Mouse (Mus musculus): Measurements from ENCODE around the gene Ncor2. TPM values are rescaled to one million over a fixed set of nuclear protein-coding genes. Genes with fewer than 3 reads are reported as not detected.

The Ncor2 gene
- polyA plus RNA-seq, 1 experiment from 2014 or later, result 11.1 TPM

- Histone ChIP-seq H3K4me1 (replicated peaks; ENCODE audit: control insufficient read depth, insufficient read depth) (peaks cover 7% of the 10 kb centered on the region; the same call in 1 of the 2 replicates), H3K27me3 (ENCODE audit: control insufficient read depth, insufficient read depth, low read length) (no peaks in the 10 kb centered on the region), H3K9ac (ENCODE audit: low read length) (peak overlapping the region; percentile 93), H3K27ac (replicated peaks) (peak overlapping the region; percentile 97), H3K36me3 (ENCODE audit: control insufficient read depth, insufficient read depth, low read length) (no peaks in the 10 kb centered on the region), H3K4me2 (replicated peaks; ENCODE audit: low read depth) (peak overlapping the region; percentile 93), H3K9me3 (ENCODE audit: control insufficient read depth, low read length) (no peaks in the 10 kb centered on the region), H3K4me3 (ENCODE audit: low read depth, low read length) (peak overlapping the region; percentile 82)
- DNase-seq (ENCODE audit: low spot score) (no peak), ATAC-seq (ENCODE audit: low FRiP score, low TSS enrichment) (peak; percentile 30; the same call in 1 of the 2 replicates)
- WGBS, result 4% methylated on average over 21 of the region's 25 CpGs
- TF ChIP-seq EP300 (optimal IDR thresholded peaks at IDR 0.05) (peak; percentile 75), CTCF (IDR thresholded peaks at IDR 0.05; ENCODE audit: low read depth) (no peak)
These were observed 963 bp upstream of the Ncor2 start for GRCm38 (mm10) chr5:125179735-125180629.

DNA sequence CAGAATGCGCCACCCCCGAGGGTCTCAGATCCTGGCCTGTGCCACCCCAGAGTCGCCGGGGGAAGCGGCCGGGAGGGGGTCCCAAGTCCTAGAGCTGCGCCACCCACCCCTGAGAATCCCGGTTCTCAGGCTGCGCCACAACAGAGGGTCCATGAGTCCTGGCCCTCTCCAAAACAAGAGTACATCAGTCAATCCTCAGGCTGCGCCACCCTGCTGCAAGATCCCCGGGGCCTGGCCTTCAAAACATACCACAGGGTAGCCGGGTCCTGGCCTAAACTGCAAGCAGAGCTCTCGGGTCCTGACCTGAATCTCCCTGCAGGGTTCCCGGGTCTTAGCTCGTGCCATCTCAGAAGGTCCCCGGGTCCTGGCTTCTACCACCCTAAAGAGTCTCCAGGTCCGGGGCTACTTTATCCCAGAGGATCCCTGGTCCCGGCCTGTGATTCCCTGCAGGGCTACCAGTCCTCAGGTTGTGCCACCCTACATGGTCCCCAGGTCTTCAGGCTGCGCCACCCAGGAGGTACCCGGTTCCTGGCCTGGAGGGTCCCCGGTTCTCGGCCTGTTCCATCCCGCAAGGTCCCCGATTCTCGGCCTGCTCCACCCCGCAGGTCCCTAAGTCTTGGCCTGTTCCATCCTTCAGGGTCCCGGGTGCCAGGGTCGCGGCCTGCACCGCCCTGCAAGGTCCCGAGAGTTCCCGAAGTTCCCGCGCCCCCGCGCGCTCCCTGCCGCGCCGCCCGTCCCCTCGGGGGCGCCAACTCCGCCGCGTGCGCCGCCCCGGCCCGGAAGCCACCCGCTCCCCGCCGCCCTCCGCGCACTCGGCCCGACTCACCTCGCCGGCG is 630 bp downstream of the Ncor2 start:
- peak; percentile 28 for ATAC-seq (ENCODE audit: low FRiP score, low TSS enrichment)
- Histone ChIP-seq H3K4me2 (replicated peaks; ENCODE audit: low read depth) (peak overlapping the region; percentile 93), H3K4me3 (ENCODE audit: low read depth, low read length) (peak overlapping the region; percentile 82), H3K9ac (ENCODE audit: low read length) (peak overlapping the region; percentile 93), H3K9me3 (ENCODE audit: control insufficient read depth, low read length) (no peaks in the 10 kb centered on the region), H3K27me3 (ENCODE audit: control insufficient read depth, insufficient read depth, low read length) (no peaks in the 10 kb centered on the region), H3K27ac (replicated peaks) (peak overlapping the region; percentile 96), H3K36me3 (ENCODE audit: control insufficient read depth, insufficient read depth, low read length) (no peaks in the 10 kb centered on the region), H3K4me1 (replicated peaks; ENCODE audit: control insufficient read depth, insufficient read depth) (peaks cover 8% of the 10 kb centered on the region)
- TF ChIP-seq CTCF (IDR thresholded peaks at IDR 0.05; ENCODE audit: low read depth) (no peak), EP300 (optimal IDR thresholded peaks at IDR 0.05) (no peak)
- peak; percentile 71 for DNase-seq (ENCODE audit: low spot score)
- under 1% methylated on average over 44 of the region's 60 CpGs for WGBS

DNA sequence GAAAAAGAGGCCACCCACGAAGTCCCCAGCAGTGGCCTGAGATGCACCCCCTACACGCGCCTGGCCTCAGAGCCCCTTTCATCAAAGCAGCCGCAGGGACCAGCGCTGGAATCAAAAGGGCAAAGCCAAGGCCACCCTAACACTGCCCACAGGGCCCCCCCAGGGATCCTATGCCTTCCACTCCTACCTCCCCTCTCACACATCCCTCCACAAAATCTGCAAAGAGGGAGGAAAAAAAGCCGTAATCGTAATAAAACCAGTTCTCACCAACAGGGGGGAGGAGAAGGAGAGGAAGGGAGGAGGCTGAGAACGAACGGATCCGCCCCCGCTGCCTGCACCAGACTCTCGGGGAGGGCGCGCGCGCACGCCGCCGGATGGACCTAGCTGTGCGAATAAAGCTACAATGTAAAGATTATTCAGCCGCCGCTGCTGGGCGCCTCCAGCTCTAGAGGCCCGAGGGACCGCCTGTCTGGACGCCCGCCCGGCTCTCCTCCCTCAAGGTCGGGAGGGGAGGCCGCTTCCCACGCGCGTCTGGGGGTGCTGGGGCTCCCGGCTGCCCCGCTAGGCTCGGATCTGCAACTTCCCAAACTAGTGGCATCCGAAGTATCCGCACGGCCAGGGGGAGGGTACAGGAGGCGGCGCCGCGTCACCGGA is 1.4 kb downstream of the Ncor2 start:
- peak overlapping the region; percentile 96 for H3K27ac ChIP-seq (replicated peaks)
- DNase-seq (ENCODE audit: low spot score), result peak; percentile 90
- H3K4me3 ChIP-seq (ENCODE audit: low read depth, low read length), result peak overlapping the region; percentile 82
- no peaks in the 10 kb centered on the region for H3K36me3 ChIP-seq (ENCODE audit: control insufficient read depth, insufficient read depth, low read length)
- peak overlapping the region; percentile 93 for H3K9ac ChIP-seq (ENCODE audit: low read length)
- no peaks in the 10 kb centered on the region for H3K9me3 ChIP-seq (ENCODE audit: control insufficient read depth, low read length)
- peaks cover 9% of the 10 kb centered on the region for H3K4me1 ChIP-seq (replicated peaks; ENCODE audit: control insufficient read depth, insufficient read depth)
- WGBS, result under 1% methylated on average over 41 of the region's 44 CpGs
- TF ChIP-seq EP300 (optimal IDR thresholded peaks at IDR 0.05), result no peak
- TF ChIP-seq CTCF (IDR thresholded peaks at IDR 0.05; ENCODE audit: low read depth), result peak; percentile 66
- peak overlapping the region; percentile 93 for H3K4me2 ChIP-seq (replicated peaks; ENCODE audit: low read depth)
- H3K27me3 ChIP-seq (ENCODE audit: control insufficient read depth, insufficient read depth, low read length), result no peaks in the 10 kb centered on the region
- peak; percentile 49 for ATAC-seq (ENCODE audit: low FRiP score, low TSS enrichment)

GRCm38 (mm10) chr5:125176864-125177263 is 2.2 kb downstream of the Ncor2 start:
- WGBS, result 10% methylated on average over 12 of the region's 12 CpGs
- peak overlapping the region; percentile 93; the same call in 1 of the 2 replicates for H3K9ac ChIP-seq (ENCODE audit: low read length)
- H3K27ac ChIP-seq (replicated peaks), result peak overlapping the region; percentile 96; the same call in 1 of the 2 replicates
- H3K4me3 ChIP-seq (ENCODE audit: low read depth, low read length), result peak overlapping the region; percentile 82
- no peaks in the 10 kb centered on the region for H3K27me3 ChIP-seq (ENCODE audit: control insufficient read depth, insufficient read depth, low read length)
- DNase-seq (ENCODE audit: low spot score) (no peak), ATAC-seq (ENCODE audit: low FRiP score, low TSS enrichment) (no peak)
- no peaks in the 10 kb centered on the region for H3K9me3 ChIP-seq (ENCODE audit: control insufficient read depth, low read length)
- H3K4me2 ChIP-seq (replicated peaks; ENCODE audit: low read depth), result peak overlapping the region; percentile 93
- no peaks in the 10 kb centered on the region for H3K36me3 ChIP-seq (ENCODE audit: control insufficient read depth, insufficient read depth, low read length)
- peaks cover 9% of the 10 kb centered on the region for H3K4me1 ChIP-seq (replicated peaks; ENCODE audit: control insufficient read depth, insufficient read depth)
- TF ChIP-seq CTCF (IDR thresholded peaks at IDR 0.05; ENCODE audit: low read depth) (peak; percentile 8; the same call in 1 of the 2 replicates), EP300 (optimal IDR thresholded peaks at IDR 0.05) (no peak)

DNA sequence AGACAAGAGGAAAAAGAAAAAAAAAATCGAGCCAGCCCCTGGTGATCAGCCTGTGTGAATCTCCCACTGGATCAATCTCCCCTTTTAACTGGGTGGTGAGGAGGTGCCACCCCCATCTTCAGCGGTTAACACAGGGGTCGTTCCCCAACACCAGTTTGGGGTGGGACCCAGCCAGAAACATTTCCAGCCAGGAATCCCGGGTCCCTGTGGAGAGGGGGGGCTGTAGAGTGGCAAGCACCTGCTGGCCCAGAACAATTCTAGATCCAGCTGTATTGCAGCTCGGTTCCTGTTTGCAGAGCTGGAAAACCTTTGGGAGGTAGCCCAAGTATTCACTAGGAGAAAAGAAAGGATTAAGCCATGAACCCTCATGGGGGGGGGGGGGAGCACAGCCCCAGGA is 2.7 kb downstream of the Ncor2 start:
- Histone ChIP-seq H3K9me3 (ENCODE audit: control insufficient read depth, low read length) (no peaks in the 10 kb centered on the region), H3K4me2 (replicated peaks; ENCODE audit: low read depth) (peak overlapping the region; percentile 93), H3K4me1 (replicated peaks; ENCODE audit: control insufficient read depth, insufficient read depth) (peaks cover 11% of the 10 kb centered on the region), H3K27ac (replicated peaks) (no peak overlapping the region), H3K4me3 (ENCODE audit: low read depth, low read length) (0 out of 2 replicates have a peak overlapping the region, but pooled peaks have one; percentile 82), H3K27me3 (ENCODE audit: control insufficient read depth, insufficient read depth, low read length) (no peaks in the 10 kb centered on the region), H3K9ac (ENCODE audit: low read length) (no peak overlapping the region), H3K36me3 (ENCODE audit: control insufficient read depth, insufficient read depth, low read length) (no peaks in the 10 kb centered on the region)
- WGBS, result 30% methylated on average over 5 of the region's 5 CpGs
- DNase-seq (ENCODE audit: low spot score), result no peak
- TF ChIP-seq EP300 (optimal IDR thresholded peaks at IDR 0.05) (no peak), CTCF (IDR thresholded peaks at IDR 0.05; ENCODE audit: low read depth) (no peak)
- ATAC-seq (ENCODE audit: low FRiP score, low TSS enrichment), result no peak
